In the genomic region with DNA sequence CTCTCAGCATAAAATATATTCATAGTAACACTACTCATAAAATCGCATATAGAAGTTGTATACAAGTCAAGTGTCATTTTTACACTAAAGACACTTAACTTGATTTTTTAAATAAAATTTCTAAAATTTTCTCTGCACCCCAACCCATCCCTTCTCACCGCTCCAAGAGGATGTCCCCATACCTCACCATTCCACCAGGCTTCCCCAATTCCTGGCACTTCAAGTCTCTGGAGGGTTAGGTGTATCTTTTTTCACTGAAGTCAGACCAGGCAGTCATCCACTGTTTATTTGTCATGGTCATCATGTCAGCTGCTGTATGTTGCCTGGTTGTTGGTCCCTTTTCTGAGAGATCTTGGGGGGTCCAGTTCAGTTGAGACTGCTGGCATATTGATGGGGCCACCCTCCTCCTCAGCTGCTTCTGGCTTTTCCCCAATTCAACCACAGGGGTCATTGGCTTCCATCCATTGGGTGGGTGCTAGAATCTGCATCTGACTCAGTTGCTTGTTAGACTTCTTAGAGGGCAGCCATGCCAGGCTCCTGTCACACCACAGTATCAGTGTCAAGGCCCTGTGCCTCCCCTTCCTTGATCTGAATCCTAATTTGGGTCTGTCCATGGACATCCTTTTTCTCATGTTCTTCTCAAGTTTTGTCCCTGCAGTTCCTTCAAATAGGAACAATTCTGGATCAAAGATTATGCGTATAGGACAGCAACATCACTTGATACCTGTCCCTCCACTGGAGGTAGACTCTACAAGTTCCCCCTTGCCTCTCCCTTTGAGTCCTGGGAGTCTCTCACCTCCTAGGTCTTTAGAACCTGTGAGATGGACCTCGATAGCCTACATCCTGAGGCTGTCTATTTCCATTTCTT, we compare ENCODE assay signal across 7 mouse cellular contexts.
DNase-seq lines count a peak whose midpoint lies in the region; ATAC-seq and TF ChIP-seq lines count a peak whose summit lies in the region.
"Not testable (repeated sequence)": the region's sequence is repeated elsewhere in the genome, so short reads cannot be mapped to it uniquely, and the experiment has no call there.

No protein-coding gene starts in this region.

- not testable (repeated sequence) for H3K4me1 ChIP-seq in embryonic facial prominence, embryonic 13.5 days; heart, embryonic 11.5 days (ENCODE audit: control insufficient read depth, insufficient read depth, low read length); intestine, postnatal 0 days (replicated peaks; ENCODE audit: control insufficient read depth, insufficient read depth, low read length); liver, embryonic 11.5 days (replicated peaks; ENCODE audit: control insufficient read depth, insufficient read depth, low read length); stomach, embryonic 16.5 days (ENCODE audit: control insufficient read depth, insufficient read depth, low read length)

- not testable (repeated sequence) for TF ChIP-seq CTCF in intestine, postnatal 0 days (IDR thresholded peaks at IDR 0.05; ENCODE audit: low read depth)

- not testable (repeated sequence) for H3K9ac ChIP-seq in embryonic facial prominence, embryonic 13.5 days; heart, embryonic 11.5 days (ENCODE audit: low read depth, low read length); intestine, postnatal 0 days (ENCODE audit: low read depth, low read length); liver, embryonic 11.5 days (ENCODE audit: low read depth, low read length); stomach, embryonic 16.5 days (ENCODE audit: low read length)

- DNase-seq in liver, embryonic 11.5 days (ENCODE audit: low spot score): not testable (repeated sequence)

- not testable (repeated sequence) for H3K36me3 ChIP-seq in embryonic facial prominence, embryonic 13.5 days; heart, embryonic 11.5 days (ENCODE audit: control insufficient read depth, insufficient read depth, low read length); intestine, postnatal 0 days (ENCODE audit: control insufficient read depth, insufficient read depth); liver, embryonic 11.5 days (ENCODE audit: control insufficient read depth, insufficient read depth, low read length); stomach, embryonic 16.5 days (ENCODE audit: control insufficient read depth, insufficient read depth, low read length)

- ATAC-seq in embryonic facial prominence, embryonic 13.5 days (ENCODE audit: insufficient number of reproducible peaks, insufficient read depth, low FRiP score, low TSS enrichment, low read depth): peak; percentile 74; the same call in 1 of the 2 replicates
- ATAC-seq in heart, embryonic 11.5 days (replicated peaks; ENCODE audit: insufficient number of reproducible peaks, low FRiP score, low TSS enrichment): 0 out of 2 replicates have a peak, but pooled peaks have one; percentile 46
- ATAC-seq in intestine, postnatal 0 days: 0 out of 2 replicates have a peak, but pooled peaks have one; percentile 19
- peak; percentile 56; the same call in 1 of the 2 replicates for ATAC-seq in liver, embryonic 11.5 days (replicated peaks; ENCODE audit: low FRiP score)
- ATAC-seq in megakaryocyte-erythroid progenitor cell, adult 5-6 weeks (replicated peaks; ENCODE audit: low FRiP score, low TSS enrichment, poor library complexity, severe bottlenecking): 0 out of 2 replicates have a peak, but pooled peaks have one; percentile 34
- ATAC-seq in monocyte, adult 5-6 weeks (replicated peaks; ENCODE audit: insufficient number of reproducible peaks, low FRiP score, low TSS enrichment, poor library complexity, severe bottlenecking): 0 out of 2 replicates have a peak, but pooled peaks have one; percentile 53
- ATAC-seq in stomach, embryonic 16.5 days (ENCODE audit: insufficient read depth, low FRiP score): 0 out of 2 replicates have a peak, but pooled peaks have one; percentile 33

- not testable (repeated sequence) for H3K4me2 ChIP-seq in embryonic facial prominence, embryonic 13.5 days; heart, embryonic 11.5 days; intestine, postnatal 0 days (replicated peaks; ENCODE audit: low read depth); liver, embryonic 11.5 days; stomach, embryonic 16.5 days (ENCODE audit: low read depth, low read length)

- H3K27me3 ChIP-seq in embryonic facial prominence, embryonic 13.5 days; heart, embryonic 11.5 days (ENCODE audit: control insufficient read depth, insufficient read depth, low read length); intestine, postnatal 0 days (replicated peaks; ENCODE audit: control insufficient read depth, insufficient read depth, low read length); liver, embryonic 11.5 days (replicated peaks; ENCODE audit: control insufficient read depth, insufficient read depth, low read length); stomach, embryonic 16.5 days (ENCODE audit: control insufficient read depth, insufficient read depth, low read length): not testable (repeated sequence)

- H3K27ac ChIP-seq in embryonic facial prominence, embryonic 13.5 days; heart, embryonic 11.5 days (ENCODE audit: low read depth, low read length); intestine, postnatal 0 days (ENCODE audit: low read depth, low read length); liver, embryonic 11.5 days (ENCODE audit: low read depth, low read length); stomach, embryonic 16.5 days (ENCODE audit: low read length): not testable (repeated sequence)

- 74% methylated on average over 4 of the region's 4 CpGs for WGBS in embryonic facial prominence, embryonic 13.5 days
- 60% methylated on average over 4 of the region's 4 CpGs for WGBS in heart, embryonic 11.5 days (ENCODE audit: insufficient replicate concordance)
- WGBS in intestine, postnatal 0 days: 71% methylated on average over 4 of the region's 4 CpGs
- 66% methylated on average over 4 of the region's 4 CpGs for WGBS in liver, embryonic 11.5 days
- 68% methylated on average over 4 of the region's 4 CpGs for WGBS in stomach, embryonic 16.5 days

- peaks cover 35% of the 10 kb centered on the region for H3K9me3 ChIP-seq in embryonic facial prominence, embryonic 13.5 days
- H3K9me3 ChIP-seq in heart, embryonic 11.5 days (replicated peaks; ENCODE audit: control insufficient read depth, low read length): not testable (repeated sequence)
- peaks cover 20% of the 10 kb centered on the region for H3K9me3 ChIP-seq in intestine, postnatal 0 days (ENCODE audit: control insufficient read depth)
- peaks cover 10% of the 10 kb centered on the region for H3K9me3 ChIP-seq in liver, embryonic 11.5 days (ENCODE audit: control insufficient read depth, low read length)
- H3K9me3 ChIP-seq in stomach, embryonic 16.5 days (replicated peaks; ENCODE audit: control insufficient read depth, low read length): peaks cover 15% of the 10 kb centered on the region

- H3K4me3 ChIP-seq in embryonic facial prominence, embryonic 13.5 days; heart, embryonic 11.5 days (ENCODE audit: low read depth, low read length); intestine, postnatal 0 days (ENCODE audit: low read depth, low read length); liver, embryonic 11.5 days (ENCODE audit: low read depth, low read length); stomach, embryonic 16.5 days (replicated peaks; ENCODE audit: low read length): not testable (repeated sequence)

Comparison
In these comparisons a context has a peak if more than half of its experiments do, and no peak if none do; other contexts are left out.
1. ATAC-seq: peak in every context shown above with its lines; median percentile 74 in embryonic facial prominence, embryonic 13.5 days; 56 in liver, embryonic 11.5 days; 53 in monocyte, adult 5-6 weeks; 46 in heart, embryonic 11.5 days; 34 in megakaryocyte-erythroid progenitor cell, adult 5-6 weeks; 33 in stomach, embryonic 16.5 days; 19 in intestine, postnatal 0 days.